Mouse (Mus musculus) ES-E14 (cell line): Measurements from ENCODE around the gene Qpctl.

Source experiments
- CHD2 ChIP-seq: IDR thresholded peaks from 2 replicates; pipeline ENCODE4 v1.6.1; 2014; ENCODE audit warnings: mild to moderate bottlenecking, low read depth, low read length, inconsistent platforms
- HCFC1 ChIP-seq: IDR thresholded peaks from 2 replicates; pipeline ENCODE4 v1.6.1; 2012; ENCODE audit warnings: low read length, inconsistent platforms, borderline replicate concordance; ENCODE audit not compliant: insufficient read depth
- MAFK ChIP-seq: IDR thresholded peaks from 2 replicates; pipeline ENCODE4 v1.6.1; 2014; ENCODE audit warnings: mild to moderate bottlenecking, low read depth, low read length, inconsistent platforms; ENCODE audit not compliant: insufficient read depth
- ZC3H11A ChIP-seq: IDR thresholded peaks from 2 replicates; pipeline ENCODE4 v1.6.1; 2012; ENCODE audit warnings: low read depth, mild to moderate bottlenecking, inconsistent platforms, low read length, borderline replicate concordance
- ZNF384 ChIP-seq: IDR thresholded peaks from 2 replicates; pipeline ENCODE4 v1.6.1; 2012; ENCODE audit warnings: low read depth, low read length, inconsistent platforms

GRCm38 (mm10) chr7:19184758-19185157, 35.7 kb upstream of the Qpctl start:
- TF ChIP-seq ZNF384: no peak
- TF ChIP-seq ZC3H11A: no peak
- no peak for TF ChIP-seq HCFC1
- TF ChIP-seq CHD2: no peak
- no peak for TF ChIP-seq MAFK
